Mouse (Mus musculus): Measurements from ENCODE around the gene Foxj3. TPM values are rescaled to one million over a fixed set of nuclear protein-coding genes. Genes with fewer than 3 reads are reported as not detected.
"Not testable (repeated sequence)": the region's sequence is repeated elsewhere in the genome, so short reads cannot be mapped to it uniquely, and the experiment has no call there.

Gene Foxj3
- polyA plus RNA-seq (2012; rRNA removed), result 9.5 and 10.5 TPM in 2 replicates

- H3K27ac ChIP-seq (ENCODE audit: insufficient read depth, low read length); H3K36me3 ChIP-seq (ENCODE audit: control insufficient read depth, insufficient read depth, low read length); H3K4me3 ChIP-seq (ENCODE audit: extremely low read depth, insufficient read depth, insufficient read length); H3K4me1 ChIP-seq (ENCODE audit: control insufficient read depth, insufficient read depth, insufficient read length); H3K27me3 ChIP-seq (ENCODE audit: control insufficient read depth, insufficient read depth, low read length); DNase-seq (ENCODE audit: low read depth in 1 of 2, low spot score in 2 of 2): not testable (repeated sequence)
- WGBS, result 68% methylated on average over 4 of the region's 4 CpGs
Observed at GRCm38 (mm10) chr4:119536615-119537014, at the start of gene Foxj3. Gene Foxj3 (plus strand): TSS chr4:119537004.

- H3K27me3 ChIP-seq (ENCODE audit: control insufficient read depth, insufficient read depth, low read length), result peaks cover 15% of the 10 kb centered on the region
- H3K4me3 ChIP-seq (ENCODE audit: extremely low read depth, insufficient read depth, insufficient read length), result no peak overlapping the region
- H3K27ac ChIP-seq (ENCODE audit: insufficient read depth, low read length), result no peak overlapping the region
- no peak for DNase-seq (ENCODE audit: low read depth in 1 of 2, low spot score in 2 of 2)
- no peaks in the 10 kb centered on the region for H3K36me3 ChIP-seq (ENCODE audit: control insufficient read depth, insufficient read depth, low read length)
- H3K4me1 ChIP-seq (ENCODE audit: control insufficient read depth, insufficient read depth, insufficient read length), result peaks cover 2% of the 10 kb centered on the region; the same call in 1 of the 2 replicates
- TF ChIP-seq POLR2A (IDR thresholded peaks at IDR 0.05; ENCODE audit: low read depth, low read length), result no peak
- no peak for TF ChIP-seq CTCF (IDR thresholded peaks at IDR 0.05; ENCODE audit: extremely low read depth, insufficient read depth, insufficient read length, insufficient replicate concordance)
- WGBS, result 95% methylated on average over 10 of the region's 10 CpGs
Observed at GRCm38 (mm10) chr4:119489666-119490065, 47.1 kb upstream of the Foxj3 start.

DNA sequence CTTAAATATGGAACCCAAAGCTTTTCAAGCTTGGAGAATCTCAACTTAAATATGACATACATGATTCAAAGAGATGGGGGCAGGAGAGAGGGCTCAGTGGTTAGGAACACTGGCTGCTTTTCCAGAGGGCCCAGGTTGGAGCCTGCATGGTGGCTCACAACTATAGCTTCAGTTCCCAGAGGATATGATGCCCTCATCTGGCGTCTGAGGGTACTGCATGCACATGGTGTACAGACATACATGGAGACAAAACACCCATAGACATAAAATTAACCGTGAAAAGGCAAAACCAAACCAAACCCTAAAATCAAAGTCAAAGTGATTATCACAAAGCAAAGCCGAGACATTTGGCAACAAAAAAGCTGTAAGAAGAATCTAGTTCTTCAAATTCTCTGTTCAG lies 46.0 kb upstream of the Foxj3 start:
- no peak overlapping the region for H3K4me3 ChIP-seq (ENCODE audit: extremely low read depth, insufficient read depth, insufficient read length)
- 78% methylated on average over 3 of the region's 3 CpGs for WGBS
- H3K4me1 ChIP-seq (ENCODE audit: control insufficient read depth, insufficient read depth, insufficient read length), result peaks cover 2% of the 10 kb centered on the region; the same call in 1 of the 2 replicates
- no peak for DNase-seq (ENCODE audit: low read depth in 1 of 2, low spot score in 2 of 2)
- no peaks in the 10 kb centered on the region for H3K36me3 ChIP-seq (ENCODE audit: control insufficient read depth, insufficient read depth, low read length)
- H3K27me3 ChIP-seq (ENCODE audit: control insufficient read depth, insufficient read depth, low read length), result peaks cover 15% of the 10 kb centered on the region
- no peak overlapping the region for H3K27ac ChIP-seq (ENCODE audit: insufficient read depth, low read length)
- no peak for TF ChIP-seq POLR2A (IDR thresholded peaks at IDR 0.05; ENCODE audit: low read depth, low read length)
- no peak for TF ChIP-seq CTCF (IDR thresholded peaks at IDR 0.05; ENCODE audit: extremely low read depth, insufficient read depth, insufficient read length, insufficient replicate concordance)

GRCm38 (mm10) chr4:119492291-119492932 lies 44.4 kb upstream of the Foxj3 start, which contains the start of gene Rimkla:
Gene Rimkla (minus strand): TSS chr4:119492628.
- Histone ChIP-seq H3K4me1 (ENCODE audit: control insufficient read depth, insufficient read depth, insufficient read length) (peaks cover 2% of the 10 kb centered on the region; the same call in 1 of the 2 replicates), H3K36me3 (ENCODE audit: control insufficient read depth, insufficient read depth, low read length) (no peaks in the 10 kb centered on the region), H3K4me3 (ENCODE audit: extremely low read depth, insufficient read depth, insufficient read length) (peak within 1 kb of the TSS; percentile 55; the same call in 1 of the 2 replicates), H3K27ac (ENCODE audit: insufficient read depth, low read length) (no peak within 1 kb of the TSS), H3K27me3 (ENCODE audit: control insufficient read depth, insufficient read depth, low read length) (peaks cover 15% of the 10 kb centered on the region)
- no peak for TF ChIP-seq POLR2A (IDR thresholded peaks at IDR 0.05; ENCODE audit: low read depth, low read length)
- TF ChIP-seq CTCF (IDR thresholded peaks at IDR 0.05; ENCODE audit: extremely low read depth, insufficient read depth, insufficient read length, insufficient replicate concordance), result no peak
- DNase-seq (ENCODE audit: low read depth in 1 of 2, low spot score in 2 of 2), result peak in 1 of 2 experiments; percentile 22
- WGBS, result 2% methylated on average over 64 of the region's 77 CpGs

DNA sequence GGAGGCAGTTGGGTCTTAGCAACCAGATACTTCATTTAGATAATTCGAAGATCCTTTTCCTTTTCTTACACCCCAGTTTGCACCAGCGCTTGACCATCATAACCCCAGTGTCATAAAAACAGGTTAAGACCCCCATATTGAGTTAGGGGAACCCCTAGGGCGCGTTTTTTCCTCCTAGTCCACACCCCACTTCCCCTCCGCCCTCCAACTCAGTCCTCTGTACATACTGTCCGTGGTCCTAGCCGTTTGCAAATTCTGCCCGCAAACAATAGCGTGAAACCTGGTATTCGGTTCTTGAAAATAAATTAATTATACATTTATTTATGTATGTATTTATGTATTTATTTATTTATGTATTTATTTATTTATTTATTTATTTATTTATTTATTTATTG lies 43.9 kb upstream of the Foxj3 start:
- DNase-seq (ENCODE audit: low read depth in 1 of 2, low spot score in 2 of 2), result no peak
- Histone ChIP-seq H3K27ac (ENCODE audit: insufficient read depth, low read length) (no peak overlapping the region), H3K36me3 (ENCODE audit: control insufficient read depth, insufficient read depth, low read length) (no peaks in the 10 kb centered on the region), H3K4me1 (ENCODE audit: control insufficient read depth, insufficient read depth, insufficient read length) (peaks cover 2% of the 10 kb centered on the region; the same call in 1 of the 2 replicates), H3K4me3 (ENCODE audit: extremely low read depth, insufficient read depth, insufficient read length) (peak overlapping the region; percentile 55; the same call in 1 of the 2 replicates), H3K27me3 (ENCODE audit: control insufficient read depth, insufficient read depth, low read length) (peaks cover 15% of the 10 kb centered on the region)
- no peak for TF ChIP-seq CTCF (IDR thresholded peaks at IDR 0.05; ENCODE audit: extremely low read depth, insufficient read depth, insufficient read length, insufficient replicate concordance)
- no peak for TF ChIP-seq POLR2A (IDR thresholded peaks at IDR 0.05; ENCODE audit: low read depth, low read length)
- WGBS, result 41% methylated on average over 10 of the region's 10 CpGs

DNA sequence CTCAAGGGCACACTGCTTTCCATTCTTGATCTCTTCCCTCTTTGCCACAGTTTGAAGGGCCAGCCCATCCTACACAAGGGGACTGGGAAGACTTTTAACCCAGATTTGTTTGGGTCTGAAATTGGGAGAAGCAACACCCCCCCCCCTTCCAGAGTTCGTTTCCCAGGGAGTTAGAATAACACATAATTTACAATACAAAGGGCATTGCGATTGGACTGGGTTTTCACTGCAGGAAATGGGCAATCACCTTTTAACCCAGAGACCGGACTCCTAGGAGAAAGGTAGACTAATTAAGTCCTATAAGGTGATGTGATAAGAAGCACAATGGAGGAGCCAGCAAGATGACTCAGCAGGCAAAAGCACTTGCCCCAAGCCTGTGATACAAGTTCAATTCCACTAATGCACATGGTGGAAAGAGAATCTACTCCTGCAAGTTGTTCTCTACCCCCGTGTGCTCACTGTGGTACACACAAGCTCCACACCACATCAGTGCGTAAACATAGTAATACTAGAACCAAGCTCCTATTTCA lies 38.4 kb upstream of the Foxj3 start:
- Histone ChIP-seq H3K4me3 (ENCODE audit: extremely low read depth, insufficient read depth, insufficient read length) (no peak overlapping the region), H3K27ac (ENCODE audit: insufficient read depth, low read length) (no peak overlapping the region), H3K27me3 (ENCODE audit: control insufficient read depth, insufficient read depth, low read length) (peaks cover 1% of the 10 kb centered on the region; the same call in 1 of the 2 replicates), H3K36me3 (ENCODE audit: control insufficient read depth, insufficient read depth, low read length) (no peaks in the 10 kb centered on the region), H3K4me1 (ENCODE audit: control insufficient read depth, insufficient read depth, insufficient read length) (no peaks in the 10 kb centered on the region)
- 71% methylated on average over 5 of the region's 5 CpGs for WGBS
- TF ChIP-seq CTCF (IDR thresholded peaks at IDR 0.05; ENCODE audit: extremely low read depth, insufficient read depth, insufficient read length, insufficient replicate concordance), result no peak
- DNase-seq (ENCODE audit: low read depth in 1 of 2, low spot score in 2 of 2), result no peak

DNA sequence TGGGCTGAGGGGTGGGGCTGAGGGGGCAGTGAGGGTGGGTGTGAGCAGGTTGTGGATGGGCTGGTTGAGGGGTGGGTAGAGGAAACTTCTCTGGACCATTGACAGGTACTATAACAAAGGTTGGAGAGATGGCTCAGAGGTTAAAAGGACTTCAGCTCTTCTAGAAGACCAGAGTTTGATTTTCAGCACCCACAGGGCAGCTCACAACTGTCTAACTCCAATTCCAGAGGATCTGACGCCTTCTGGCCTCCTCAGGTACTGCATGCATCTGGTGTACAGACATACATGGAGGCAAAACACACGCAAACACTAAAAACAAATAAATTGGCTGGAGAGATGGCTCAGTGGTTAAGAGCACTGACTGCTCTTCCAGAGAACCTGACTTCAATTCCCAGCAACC lies 25.2 kb upstream of the Foxj3 start:
- Histone ChIP-seq H3K4me1 (ENCODE audit: control insufficient read depth, insufficient read depth, insufficient read length) (no peaks in the 10 kb centered on the region), H3K27ac (ENCODE audit: insufficient read depth, low read length) (no peak overlapping the region), H3K4me3 (ENCODE audit: extremely low read depth, insufficient read depth, insufficient read length) (no peak overlapping the region), H3K36me3 (ENCODE audit: control insufficient read depth, insufficient read depth, low read length) (no peaks in the 10 kb centered on the region), H3K27me3 (ENCODE audit: control insufficient read depth, insufficient read depth, low read length) (no peaks in the 10 kb centered on the region)
- DNase-seq (ENCODE audit: low read depth in 1 of 2, low spot score in 2 of 2), result no peak
- TF ChIP-seq CTCF (IDR thresholded peaks at IDR 0.05; ENCODE audit: extremely low read depth, insufficient read depth, insufficient read length, insufficient replicate concordance) (no peak), POLR2A (IDR thresholded peaks at IDR 0.05; ENCODE audit: low read depth, low read length) (no peak)
- 79% methylated on average over 2 of the region's 2 CpGs for WGBS

Data from spleen, adult 2 months (tissue).